ENCODE assay signal across 8 mouse cellular contexts in genomic region chr17:46728496-46728895, GRCm38 (mm10). TPM values are rescaled to one million over a fixed set of nuclear protein-coding genes. Genes with fewer than 3 reads are reported as not detected.
DNase-seq lines count a peak whose midpoint lies in the region; ATAC-seq and TF ChIP-seq lines count a peak whose summit lies in the region.
"Had no signal": no experiment of that assay in that cellular context is flagged by ENCODE, and none has a peak within 500 bp of the region (broad histone marks: within the 10 kb centered on the region; RNA-seq: fewer than 3 reads in every experiment).

No protein-coding gene starts in this region.

- 0 out of 2 replicates have a peak, but pooled peaks cover 4% of the 10 kb centered on the region for H3K4me1 ChIP-seq in hindbrain, embryonic 13.5 days (replicated peaks)
- no peaks in the 10 kb centered on the region for H3K4me1 ChIP-seq in hindbrain, embryonic 16.5 days (ENCODE audit: control insufficient read depth, insufficient read depth, low read depth, low read length)
- H3K4me1 ChIP-seq in ES-E14 (ENCODE audit: control insufficient read depth in 2 of 2, insufficient read depth in 2 of 2, low read length in 2 of 2, poor library complexity in 1 of 2), result peaks cover 0 to 2% of the 10 kb centered on the region in 2 experiments; a peak in 2 of 4 replicates
- H3K4me1 ChIP-seq in embryonic facial prominence, embryonic 11.5 days (ENCODE audit: control insufficient read depth, insufficient read depth, low read length), result no peaks in the 10 kb centered on the region
- H3K4me1 ChIP-seq in liver, embryonic 13.5 days (replicated peaks), result peaks cover 3% of the 10 kb centered on the region; the same call in 1 of the 2 replicates

- H3K27ac ChIP-seq in hindbrain, embryonic 13.5 days, result no peak overlapping the region
- no peak overlapping the region for H3K27ac ChIP-seq in hindbrain, embryonic 16.5 days (ENCODE audit: low read depth, low read length)
- no peak overlapping the region for H3K27ac ChIP-seq in ES-E14 (ENCODE audit: insufficient read depth, low read depth, low read length, poor library complexity, severe bottlenecking)
- no peak overlapping the region for H3K27ac ChIP-seq in embryonic facial prominence, embryonic 11.5 days (replicated peaks; ENCODE audit: low read depth, low read length)
- H3K27ac ChIP-seq in liver, embryonic 13.5 days, result no peak overlapping the region

- in situ Hi-C loops in ES-E14 (cut with MboI; ENCODE audit: low sequenced_read_pairs in 2 of 2, unreplicated experiment in 2 of 2), result no loop called here

- H3K27me3 ChIP-seq in hindbrain, embryonic 13.5 days, result peaks cover 21% of the 10 kb centered on the region
- no peaks in the 10 kb centered on the region for H3K27me3 ChIP-seq in hindbrain, embryonic 16.5 days (replicated peaks; ENCODE audit: control insufficient read depth, insufficient read depth, low read length)
- peaks cover 6% of the 10 kb centered on the region for H3K27me3 ChIP-seq in embryonic facial prominence, embryonic 11.5 days (ENCODE audit: control insufficient read depth, insufficient read depth, low read length)
- peaks cover 18% of the 10 kb centered on the region for H3K27me3 ChIP-seq in liver, embryonic 13.5 days

- intact Hi-C loops in left cerebral cortex, postnatal 25 days (cut with DNase I), result no loop called here

- H3K4me3 ChIP-seq in hindbrain, embryonic 13.5 days, result no peak overlapping the region
- no peak overlapping the region for H3K4me3 ChIP-seq in hindbrain, embryonic 16.5 days (ENCODE audit: low read length)
- peak overlapping the region; percentile 61 to 86 for H3K4me3 ChIP-seq in ES-E14 (ENCODE audit: insufficient read depth in 1 of 2, low read depth in 1 of 2, low read length in 2 of 2, poor library complexity in 1 of 2, severe bottlenecking in 1 of 2)
- no peak overlapping the region for H3K4me3 ChIP-seq in embryonic facial prominence, embryonic 11.5 days (ENCODE audit: low read depth, low read length)
- peak overlapping the region; percentile 37 for H3K4me3 ChIP-seq in liver, embryonic 13.5 days (replicated peaks)

- DNase-seq in ES-E14 (ENCODE audit: low read depth, low spot score), result no peak
- no peak for DNase-seq in embryonic facial prominence, embryonic 11.5 days (ENCODE audit: low spot score)
- no peak for DNase-seq in liver, embryonic 13.5 days
- DNase-seq in left cerebral cortex, postnatal 25 days (ENCODE audit: low spot score in 2 of 2), result no peak
- DNase-seq in layer of hippocampus, adult 18-20 months (ENCODE audit: low spot score in 2 of 2), result no peak

- ATAC-seq in hindbrain, embryonic 13.5 days (ENCODE audit: low FRiP score), result no peak
- ATAC-seq in hindbrain, embryonic 16.5 days, result no peak
- ATAC-seq in embryonic facial prominence, embryonic 11.5 days (replicated peaks; ENCODE audit: insufficient number of reproducible peaks, low FRiP score, low TSS enrichment, low read depth), result no peak
- no peak for ATAC-seq in liver, embryonic 13.5 days (ENCODE audit: low read depth)

- H3K36me3 ChIP-seq in hindbrain, embryonic 13.5 days, result peaks cover 29% of the 10 kb centered on the region
- peaks cover 7% of the 10 kb centered on the region; the same call in 1 of the 2 replicates for H3K36me3 ChIP-seq in hindbrain, embryonic 16.5 days (ENCODE audit: control insufficient read depth, insufficient read depth, low read length)
- H3K36me3 ChIP-seq in ES-E14 (ENCODE audit: control insufficient read depth, insufficient read depth, low read length, poor library complexity, severe bottlenecking), result peaks cover 2% of the 10 kb centered on the region; the same call in 1 of the 2 replicates
- no peaks in the 10 kb centered on the region for H3K36me3 ChIP-seq in embryonic facial prominence, embryonic 11.5 days (replicated peaks; ENCODE audit: control insufficient read depth, insufficient read depth, low read depth, low read length)
- H3K36me3 ChIP-seq in liver, embryonic 13.5 days, result peaks cover 23% of the 10 kb centered on the region

- 54% methylated on average over 11 of the region's 11 CpGs for WGBS in hindbrain, embryonic 13.5 days
- WGBS in hindbrain, embryonic 16.5 days, result 55% methylated on average over 11 of the region's 11 CpGs
- 39% methylated on average over 11 of the region's 11 CpGs for WGBS in embryonic facial prominence, embryonic 11.5 days
- WGBS in liver, embryonic 13.5 days (ENCODE audit: insufficient replicate concordance), result 56% methylated on average over 11 of the region's 11 CpGs

- 0 out of 2 replicates have a peak overlapping the region, but pooled peaks have one; percentile 15 for H3K4me2 ChIP-seq in hindbrain, embryonic 13.5 days
- no peak overlapping the region for H3K4me2 ChIP-seq in hindbrain, embryonic 16.5 days (ENCODE audit: low read length)
- H3K4me2 ChIP-seq in embryonic facial prominence, embryonic 11.5 days (ENCODE audit: low read depth, low read length), result 0 out of 2 replicates have a peak overlapping the region, but pooled peaks have one; percentile 8
- peak overlapping the region; percentile 49 for H3K4me2 ChIP-seq in liver, embryonic 13.5 days

- H3K9ac ChIP-seq in hindbrain, embryonic 13.5 days, result peak overlapping the region; percentile 39; the same call in 1 of the 2 replicates
- no peak overlapping the region for H3K9ac ChIP-seq in hindbrain, embryonic 16.5 days (ENCODE audit: low read depth, low read length)
- H3K9ac ChIP-seq in ES-E14 (ENCODE audit: insufficient read depth, low read depth, low read length, poor library complexity, severe bottlenecking), result peak overlapping the region; percentile 8; the same call in 1 of the 2 replicates
- H3K9ac ChIP-seq in embryonic facial prominence, embryonic 11.5 days (replicated peaks; ENCODE audit: low read length), result no peak overlapping the region
- H3K9ac ChIP-seq in liver, embryonic 13.5 days, result peak overlapping the region; percentile 49; the same call in 1 of the 2 replicates

- no peaks in the 10 kb centered on the region for H3K9me3 ChIP-seq in hindbrain, embryonic 13.5 days
- no peaks in the 10 kb centered on the region for H3K9me3 ChIP-seq in hindbrain, embryonic 16.5 days (ENCODE audit: control insufficient read depth, low read length)
- H3K9me3 ChIP-seq in ES-E14 (ENCODE audit: control insufficient read depth, insufficient read depth, low read depth, low read length), result no peaks in the 10 kb centered on the region
- no peaks in the 10 kb centered on the region for H3K9me3 ChIP-seq in embryonic facial prominence, embryonic 11.5 days (replicated peaks; ENCODE audit: control insufficient read depth, low read length)
- H3K9me3 ChIP-seq in liver, embryonic 13.5 days (replicated peaks), result no peaks in the 10 kb centered on the region

TF ChIP-seq in ES-E14, 5 proteins besides CTCF, POLR2A, EP300 and RAD21 (continues in another document):
- TF ChIP-seq MAFK (IDR thresholded peaks at IDR 0.05; ENCODE audit: insufficient read depth, low read depth, low read length) (no peak), ZC3H11A (IDR thresholded peaks at IDR 0.05; ENCODE audit: borderline replicate concordance, low read depth, low read length) (no peak), HCFC1 (IDR thresholded peaks at IDR 0.05; ENCODE audit: borderline replicate concordance, insufficient read depth, low read length) (no peak)

RNA-seq across cellular contexts. Expression of gene Gnmt, which starts 0.5 kb away (rescaled TPM):
- 0.90 and 1.5 TPM in 2 replicates for polyA plus RNA-seq in hindbrain, embryonic 13.5 days (2015; fragmentation: Nextera tagmentation; extraction: Ambion mirVana)
- polyA plus RNA-seq in hindbrain, embryonic 16.5 days (2015; fragmentation: Nextera tagmentation; extraction: Ambion mirVana), result 1.1 and 1.7 TPM in 2 replicates
- total RNA-seq in ES-E14 (2012; rRNA removed), result 1.2 and 4.3 TPM in 2 replicates
- 0.35 and 0.62 TPM in 2 replicates for polyA plus RNA-seq in embryonic facial prominence, embryonic 11.5 days (2014; fragmentation: Nextera tagmentation; extraction: Ambion mirVana)
- 11.0 and 11.7 TPM in 2 replicates for polyA plus RNA-seq in liver, embryonic 13.5 days (2015; fragmentation: Nextera tagmentation; extraction: Ambion mirVana)
- under 1 TPM; 0.48 to 0.57 TPM for total RNA-seq in left cerebral cortex, postnatal 25 days (2021)
- total RNA-seq in layer of hippocampus, adult 18-20 months (2021), result 1 to 10 TPM in 1 of 2 experiments, not detected in 1; 1.1 TPM

RNA-seq across cellular contexts. Expression of gene Pex6, which starts 17.2 kb away (rescaled TPM):
- polyA plus RNA-seq in hindbrain, embryonic 13.5 days (2015; fragmentation: Nextera tagmentation; extraction: Ambion mirVana), result 24.4 and 24.7 TPM in 2 replicates
- 23.0 and 25.7 TPM in 2 replicates for polyA plus RNA-seq in hindbrain, embryonic 16.5 days (2015; fragmentation: Nextera tagmentation; extraction: Ambion mirVana)
- 17.8 and 22.2 TPM in 2 replicates for total RNA-seq in ES-E14 (2012; rRNA removed)
- 13.9 and 17.4 TPM in 2 replicates for polyA plus RNA-seq in embryonic facial prominence, embryonic 11.5 days (2014; fragmentation: Nextera tagmentation; extraction: Ambion mirVana)
- polyA plus RNA-seq in liver, embryonic 13.5 days (2015; fragmentation: Nextera tagmentation; extraction: Ambion mirVana), result 8.5 and 9.4 TPM in 2 replicates
- 10 to 100 TPM; 48.1 to 49.1 TPM for total RNA-seq in left cerebral cortex, postnatal 25 days (2021)
- total RNA-seq in layer of hippocampus, adult 18-20 months (2021), result 10 to 100 TPM; 55.5 to 62.4 TPM

RNA-seq across cellular contexts. Expression of gene Cnpy3, which starts 23.5 kb away (rescaled TPM):
- 66.1 and 67.1 TPM in 2 replicates for polyA plus RNA-seq in hindbrain, embryonic 13.5 days (2015; fragmentation: Nextera tagmentation; extraction: Ambion mirVana)
- polyA plus RNA-seq in hindbrain, embryonic 16.5 days (2015; fragmentation: Nextera tagmentation; extraction: Ambion mirVana), result 71.4 and 78.0 TPM in 2 replicates
- total RNA-seq in ES-E14 (2012; rRNA removed), result 69.7 and 122 TPM in 2 replicates
- 52.2 and 55.1 TPM in 2 replicates for polyA plus RNA-seq in embryonic facial prominence, embryonic 11.5 days (2014; fragmentation: Nextera tagmentation; extraction: Ambion mirVana)
- 30.2 and 30.9 TPM in 2 replicates for polyA plus RNA-seq in liver, embryonic 13.5 days (2015; fragmentation: Nextera tagmentation; extraction: Ambion mirVana)
- 10 to 100 TPM; 65.5 to 66.0 TPM for total RNA-seq in left cerebral cortex, postnatal 25 days (2021)
- total RNA-seq in layer of hippocampus, adult 18-20 months (2021), result 10 to 100 TPM; 66.6 to 71.8 TPM

RNA-seq across cellular contexts. Expression of gene Ppp2r5d, which starts 23.6 kb away (rescaled TPM):
- polyA plus RNA-seq in hindbrain, embryonic 13.5 days (2015; fragmentation: Nextera tagmentation; extraction: Ambion mirVana), result 78.2 and 79.7 TPM in 2 replicates
- polyA plus RNA-seq in hindbrain, embryonic 16.5 days (2015; fragmentation: Nextera tagmentation; extraction: Ambion mirVana), result 102 and 112 TPM in 2 replicates
- 70.6 and 73.0 TPM in 2 replicates for total RNA-seq in ES-E14 (2012; rRNA removed)
- 111 and 115 TPM in 2 replicates for polyA plus RNA-seq in embryonic facial prominence, embryonic 11.5 days (2014; fragmentation: Nextera tagmentation; extraction: Ambion mirVana)
- polyA plus RNA-seq in liver, embryonic 13.5 days (2015; fragmentation: Nextera tagmentation; extraction: Ambion mirVana), result 31.2 and 36.0 TPM in 2 replicates
- total RNA-seq in left cerebral cortex, postnatal 25 days (2021), result 10 to 100 TPM; 81.2 to 91.0 TPM
- total RNA-seq in layer of hippocampus, adult 18-20 months (2021), result 10 to 100 TPM; 89.3 to 90.9 TPM

RNA-seq across cellular contexts. Expression of gene Ptcra, which starts 35.0 kb away (rescaled TPM):
- polyA plus RNA-seq in hindbrain, embryonic 13.5 days (2015; fragmentation: Nextera tagmentation; extraction: Ambion mirVana), result 0.26 and 0.40 TPM in 2 replicates
- 0.16 TPM in 1 of 2 replicates, not detected in the other for polyA plus RNA-seq in hindbrain, embryonic 16.5 days (2015; fragmentation: Nextera tagmentation; extraction: Ambion mirVana)
- 1.8 and 2.2 TPM in 2 replicates for total RNA-seq in ES-E14 (2012; rRNA removed)
- polyA plus RNA-seq in embryonic facial prominence, embryonic 11.5 days (2014; fragmentation: Nextera tagmentation; extraction: Ambion mirVana), result 0.32 and 0.49 TPM in 2 replicates
- 0.30 and 0.32 TPM in 2 replicates for polyA plus RNA-seq in liver, embryonic 13.5 days (2015; fragmentation: Nextera tagmentation; extraction: Ambion mirVana)
- total RNA-seq in left cerebral cortex, postnatal 25 days (2021), result not detected
- total RNA-seq in layer of hippocampus, adult 18-20 months (2021), result under 1 TPM in 1 of 2 experiments, not detected in 1; 0.25 TPM
- total RNA-seq: left cerebral cortex, postnatal 4 days had no signal

Comparison
In these comparisons a context has a peak if more than half of its experiments do, and no peak if none do; other contexts are left out.
1. H3K9ac ChIP-seq: peak in hindbrain, embryonic 13.5 days (single experiment), ES-E14 (single experiment) and liver, embryonic 13.5 days (single experiment); none in hindbrain, embryonic 16.5 days (single experiment) and embryonic facial prominence, embryonic 11.5 days (single experiment).
2. H3K4me3 ChIP-seq: peak in ES-E14 (2 of 2) and liver, embryonic 13.5 days (single experiment); none in hindbrain, embryonic 13.5 days (single experiment), hindbrain, embryonic 16.5 days (single experiment) and embryonic facial prominence, embryonic 11.5 days (single experiment).